Mouse (Mus musculus): Measurements from ENCODE around the gene Swt1.
"Not testable (repeated sequence)": the region's sequence is repeated elsewhere in the genome, so short reads cannot be mapped to it uniquely, and the experiment has no call there.

DNA sequence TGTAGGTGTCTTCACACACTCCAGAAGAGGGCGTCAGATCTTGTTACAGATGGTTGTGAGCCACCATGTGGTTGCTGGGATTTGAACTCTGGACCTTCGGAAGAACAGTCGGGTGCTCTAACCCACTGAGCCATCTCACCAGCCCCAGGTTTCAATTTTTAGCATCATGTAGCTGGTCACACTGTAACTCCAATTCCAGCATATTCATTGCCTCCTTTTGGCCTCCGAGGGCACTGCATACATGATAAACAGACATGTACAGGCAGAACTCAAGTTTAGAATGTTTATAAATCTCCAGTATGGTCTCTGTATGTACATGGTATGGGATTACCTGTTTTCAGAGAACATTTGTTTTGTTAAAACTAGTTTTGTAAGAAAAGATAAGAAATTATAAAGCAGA lies 80.0 kb downstream of the Swt1 start:
- not testable (repeated sequence) for TF ChIP-seq CTCF (IDR thresholded peaks at IDR 0.05; ENCODE audit: low read depth, low read length); POLR2AphosphoS5 (IDR thresholded peaks at IDR 0.05; ENCODE audit: insufficient replicate concordance, low read depth, low read length); GATA2 (IDR thresholded peaks at IDR 0.05; ENCODE audit: borderline replicate concordance, low read depth, low read length)

All from G1E (cell line).